Mouse (Mus musculus): ENCODE measurements around the gene Tgm2.

The Tgm2 gene

GRCm38 (mm10) chr2:158146223-158146622 lies at the start of gene Tgm2:
Gene Tgm2 (minus strand): TSS chr2:158146436.
- DNase-seq, result peak; percentile 90 to 93

- peak; percentile 46 to 65 for DNase-seq
These were observed 48.9 kb upstream of the Tgm2 start for GRCm38 (mm10) chr2:158194945-158195640.

- DNase-seq, result no peak
These were observed 47.5 kb upstream of the Tgm2 start for GRCm38 (mm10) chr2:158193611-158194336.

- no peak for DNase-seq
These were observed 44.9 kb upstream of the Tgm2 start for GRCm38 (mm10) chr2:158191098-158191497.

- DNase-seq, result no peak
These were observed 43.2 kb upstream of the Tgm2 start for GRCm38 (mm10) chr2:158189451-158189850.

GRCm38 (mm10) chr2:158186206-158186871 lies 40.1 kb upstream of the Tgm2 start:
- no peak for DNase-seq

GRCm38 (mm10) chr2:158183266-158183665 lies 37.0 kb upstream of the Tgm2 start:
- no peak for DNase-seq

GRCm38 (mm10) chr2:158181932-158182331 lies 35.7 kb upstream of the Tgm2 start:
- DNase-seq, result no peak

- DNase-seq, result peak; percentile 51 to 66
These were observed 34.6 kb upstream of the Tgm2 start for GRCm38 (mm10) chr2:158180797-158181196.

GRCm38 (mm10) chr2:158179370-158180111 lies 33.3 kb upstream of the Tgm2 start:
- DNase-seq, result peak; percentile 53 to 63

GRCm38 (mm10) chr2:158178696-158179369 lies 32.6 kb upstream of the Tgm2 start:
- DNase-seq, result peak; percentile 34 to 54

GRCm38 (mm10) chr2:158178139-158178538 lies 31.9 kb upstream of the Tgm2 start:
- no peak for DNase-seq

- no peak for DNase-seq
These were observed 31.3 kb upstream of the Tgm2 start for GRCm38 (mm10) chr2:158177574-158177973.

GRCm38 (mm10) chr2:158176763-158177162 lies 30.5 kb upstream of the Tgm2 start:
- no peak for DNase-seq

- no peak for DNase-seq
These were observed 29.2 kb upstream of the Tgm2 start for GRCm38 (mm10) chr2:158175433-158175832.

GRCm38 (mm10) chr2:158174958-158175357 lies 28.7 kb upstream of the Tgm2 start:
- DNase-seq, result peak in 1 of 2 experiments; percentile 28

GRCm38 (mm10) chr2:158174438-158174837 lies 28.2 kb upstream of the Tgm2 start:
- no peak for DNase-seq

GRCm38 (mm10) chr2:158170394-158170793 lies 24.2 kb upstream of the Tgm2 start:
- no peak for DNase-seq

- no peak for DNase-seq
These were observed 23.5 kb upstream of the Tgm2 start for GRCm38 (mm10) chr2:158169771-158170170.

GRCm38 (mm10) chr2:158169351-158169750 lies 23.1 kb upstream of the Tgm2 start:
- DNase-seq, result no peak

- DNase-seq, result no peak
These were observed 22.5 kb upstream of the Tgm2 start for GRCm38 (mm10) chr2:158168741-158169211.

All from cerebellum, postnatal 25 days (tissue).